Mouse (Mus musculus) left cerebral cortex, adult 2 months (tissue): ENCODE results near the gene Cfap126. TPM values are rescaled to one million over a fixed set of nuclear protein-coding genes. Genes with fewer than 3 reads are reported as not detected.
"Not testable (repeated sequence)": the region's sequence is repeated elsewhere in the genome, so short reads cannot be mapped to it uniquely, and the experiment has no call there.

Experiments used
- DNase-seq, 2 experiments: peaks; one replicate each; pipeline ENCODE4 v3.0.0; 2021 to 2022; ENCODE audit warnings: low spot score in 2 of 2, mixed read lengths in 1 of 2; ENCODE audit errors: extremely low spot score in 1 of 2
- H3K27ac ChIP-seq: fragments of 200-600 bp; 2 replicates; pipeline ENCODE4 v1.8.1; 2022
- H3K4me3 ChIP-seq: fragments of 200-600 bp; 2 replicates; pipeline ENCODE4 v1.8.1; 2022
- CTCF ChIP-seq: fragments of 200-600 bp; IDR thresholded peaks from 2 replicates; pipeline ENCODE4 v1.8.1; 2022; ENCODE audit warnings: antibody characterized with exemption, mild to moderate bottlenecking, moderate library complexity
- intact Hi-C: fragments of 180-260 bp; cut with DNase I; formaldehyde crosslinking; loops from one replicate; pipeline ENCODE4 v1.15.1; 2025
- long read RNA-seq, 2 experiments: library from polyadenylated mRNA; stranded (forward); transcript quantifications; one replicate each; pipeline ENCODE4 v2.0.0; 2021; ENCODE audit warnings: borderline mapping rate in 2 of 2
- total RNA-seq, 2 experiments: library from RNA; stranded (reverse); gene quantifications; 2 replicates each; pipeline ENCODE4 v1.2.3; 2021

Cfap126 gene
- 1 to 10 TPM in 1 of 2 experiments, not detected in 1; 1.5 TPM for total RNA-seq
- long read RNA-seq, experiment 1: 0 reads
- long read RNA-seq, experiment 2, partial matches to known transcripts: 1 of 2 reads
- long read RNA-seq, experiment 2, other reads (novel, unspliced or antisense): 1 of 2 reads

DNA sequence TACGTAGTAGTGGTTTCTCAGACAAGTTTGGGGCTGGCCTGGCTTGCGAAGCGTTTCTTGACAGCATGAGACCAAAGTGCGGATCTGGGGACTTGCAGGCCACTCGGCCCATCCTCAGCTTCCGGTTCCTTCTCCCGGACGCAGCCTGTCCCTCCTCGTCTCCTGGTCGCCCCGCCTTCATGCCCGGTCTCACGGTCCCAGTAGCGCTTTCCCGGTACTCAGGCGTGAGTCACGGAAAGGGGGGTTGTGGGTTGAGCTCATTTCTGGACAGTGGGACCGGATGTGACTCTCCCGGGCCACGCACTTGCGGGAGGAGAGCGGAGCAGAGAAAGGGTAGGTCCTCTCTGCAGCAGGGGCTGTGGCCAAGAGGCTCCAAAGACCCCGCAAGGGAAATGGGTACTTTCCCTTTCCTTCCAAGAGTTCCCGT lies at the start of gene Cfap126:
TSS of gene Cfap126 (plus strand) at position 46 of the 427 bp plus-strand sequence.
- H3K27ac ChIP-seq: peak within 1 kb of the TSS; percentile 77
- DNase-seq: peak; percentile 54 to 55
- intact Hi-C loops: loop anchor here (5.0 to 10.0 kb wide), 4 partner anchors 123 to 361 kb away; partner anchors contain the start of genes Nit1, Pfdn2 and Usf1
- H3K4me3 ChIP-seq: peak within 1 kb of the TSS; percentile 52
- TF ChIP-seq CTCF: no peak

- peak; percentile 30 for TF ChIP-seq CTCF
- intact Hi-C loops, H3K27ac ChIP-seq: not testable (repeated sequence)
- peak; percentile 80 to 83 for DNase-seq
- H3K4me3 ChIP-seq: peak within 1 kb of the TSS; percentile 32
Measured at GRCm38 (mm10) chr1:171064491-171065242, 49.1 kb upstream of the Cfap126 start, which contains the start of gene Fcgr3. TSS of gene Fcgr3 (minus strand) at chr1:171064935.

DNA sequence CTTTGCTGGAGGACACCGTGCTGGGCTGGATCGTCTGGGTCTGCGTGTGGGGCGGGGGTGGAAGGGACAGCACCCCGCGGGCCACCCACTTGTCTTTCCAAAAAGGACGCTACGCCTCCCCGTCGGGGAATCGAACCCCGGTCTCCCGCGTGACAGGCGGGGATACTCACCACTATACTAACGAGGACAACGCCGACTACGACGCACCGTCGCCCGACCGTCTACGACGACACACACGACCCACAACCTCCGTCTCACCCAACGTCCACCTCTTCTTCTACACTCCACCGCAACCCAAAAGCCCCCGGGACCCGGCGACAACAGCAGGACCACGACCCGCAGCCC lies 48.5 kb upstream of the Cfap126 start:
- intact Hi-C loops, H3K4me3 ChIP-seq, H3K27ac ChIP-seq: not testable (repeated sequence)
- DNase-seq: peak; percentile 58 to 64

- peak; percentile 66 to 69 for DNase-seq
- intact Hi-C loops, H3K4me3 ChIP-seq, H3K27ac ChIP-seq: not testable (repeated sequence)
Measured at GRCm38 (mm10) chr1:171065768-171066167, 48.0 kb upstream of the Cfap126 start.

- H3K27ac ChIP-seq, intact Hi-C loops, H3K4me3 ChIP-seq, DNase-seq: not testable (repeated sequence)
Measured at GRCm38 (mm10) chr1:171066583-171066982, 47.1 kb upstream of the Cfap126 start.

DNA sequence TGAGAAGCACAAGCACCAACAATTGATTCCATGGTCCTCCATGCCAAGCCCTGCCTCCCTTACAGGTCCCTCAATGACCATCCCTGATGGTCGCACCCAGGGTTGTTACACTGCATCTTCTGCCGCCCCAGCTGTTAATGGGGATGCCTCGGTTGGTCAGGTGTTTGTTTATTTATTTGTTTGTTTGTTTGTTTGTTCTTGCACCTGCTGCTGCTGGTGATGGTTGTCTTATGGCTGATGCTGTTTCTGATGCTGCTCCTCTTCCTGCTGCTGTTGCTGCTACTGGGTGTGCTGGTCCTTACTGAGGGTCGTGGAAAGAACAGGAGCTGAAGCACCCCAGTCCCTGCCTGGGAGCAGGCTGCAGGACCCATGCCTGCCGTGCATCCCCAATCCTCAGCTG lies 45.8 kb upstream of the Cfap126 start:
- H3K4me3 ChIP-seq, H3K27ac ChIP-seq, DNase-seq: not testable (repeated sequence)

DNA sequence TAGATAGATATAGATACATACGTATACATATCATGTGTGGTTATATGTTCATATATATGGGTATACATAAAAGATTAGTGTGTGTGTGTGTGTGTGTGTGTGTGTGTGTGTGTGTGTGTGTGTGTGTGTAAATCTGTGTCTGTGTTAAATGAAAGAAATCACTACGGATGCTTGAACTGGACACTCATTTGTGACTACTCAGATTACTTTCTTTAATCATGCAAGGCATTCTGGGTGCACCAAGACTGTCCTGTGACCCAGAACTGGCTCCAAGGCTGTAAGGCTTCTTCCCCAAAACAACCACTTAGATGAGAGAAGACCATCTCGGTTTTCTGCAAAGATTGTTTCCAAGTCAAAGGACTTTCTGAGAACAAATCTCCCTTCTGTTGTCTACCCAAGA lies 44.2 kb upstream of the Cfap126 start:
- DNase-seq: peak in 1 of 2 experiments; percentile 26
- H3K27ac ChIP-seq, intact Hi-C loops, H3K4me3 ChIP-seq: not testable (repeated sequence)

More for the DNA sequence above, 45.8 kb upstream of the Cfap126 start:
- intact Hi-C loops: not testable (repeated sequence)

GRCm38 (mm10) chr1:171070879-171071278 lies 42.8 kb upstream of the Cfap126 start:
- H3K4me3 ChIP-seq, DNase-seq, intact Hi-C loops, H3K27ac ChIP-seq: not testable (repeated sequence)

DNA sequence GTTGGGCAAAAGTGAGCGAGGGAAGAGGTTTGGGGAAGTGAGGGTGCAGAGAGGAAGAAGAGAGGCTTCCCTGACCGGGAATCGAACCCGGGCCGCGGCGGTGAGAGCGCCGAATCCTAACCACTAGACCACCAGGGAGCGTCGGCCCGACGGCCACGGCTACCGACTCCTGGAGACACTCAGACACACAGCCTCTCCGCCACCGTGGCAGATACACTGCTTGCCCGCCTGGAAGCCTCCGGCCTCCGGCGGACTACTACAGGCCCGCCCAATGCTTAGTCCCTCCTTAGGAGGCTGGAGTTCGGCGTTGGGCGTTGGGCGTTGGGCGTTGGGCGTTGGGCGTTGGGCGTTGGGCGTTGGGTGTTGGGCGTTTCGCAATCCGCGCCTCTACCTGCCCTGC lies 42.0 kb upstream of the Cfap126 start:
- H3K4me3 ChIP-seq, H3K27ac ChIP-seq, intact Hi-C loops, DNase-seq: not testable (repeated sequence)

GRCm38 (mm10) chr1:171072217-171072616 lies 41.5 kb upstream of the Cfap126 start:
- H3K27ac ChIP-seq, intact Hi-C loops, DNase-seq, H3K4me3 ChIP-seq: not testable (repeated sequence)

DNA sequence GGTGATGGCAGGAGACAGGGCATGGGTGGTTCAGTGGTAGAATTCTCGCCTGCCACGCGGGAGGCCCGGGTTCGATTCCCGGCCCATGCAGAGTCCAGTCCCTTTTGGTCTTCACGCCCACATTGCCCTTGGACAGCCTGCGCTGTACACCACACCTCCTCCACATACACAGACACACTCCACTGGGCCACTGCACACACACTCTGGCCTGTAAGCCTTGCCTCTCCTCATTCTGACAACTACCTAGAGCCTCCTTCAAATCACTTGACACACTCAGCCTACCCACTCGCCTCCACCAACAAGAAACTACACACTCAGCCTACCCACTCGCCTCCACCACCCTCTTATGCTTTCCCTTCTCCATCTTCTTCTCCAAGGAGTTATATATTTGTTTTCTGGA lies 39.4 kb upstream of the Cfap126 start:
- peak; percentile 28 to 36 for DNase-seq
- H3K27ac ChIP-seq, intact Hi-C loops, H3K4me3 ChIP-seq: not testable (repeated sequence)

- DNase-seq, intact Hi-C loops, H3K27ac ChIP-seq, H3K4me3 ChIP-seq: not testable (repeated sequence)
Measured at GRCm38 (mm10) chr1:171076176-171076575, 37.5 kb upstream of the Cfap126 start.

DNA sequence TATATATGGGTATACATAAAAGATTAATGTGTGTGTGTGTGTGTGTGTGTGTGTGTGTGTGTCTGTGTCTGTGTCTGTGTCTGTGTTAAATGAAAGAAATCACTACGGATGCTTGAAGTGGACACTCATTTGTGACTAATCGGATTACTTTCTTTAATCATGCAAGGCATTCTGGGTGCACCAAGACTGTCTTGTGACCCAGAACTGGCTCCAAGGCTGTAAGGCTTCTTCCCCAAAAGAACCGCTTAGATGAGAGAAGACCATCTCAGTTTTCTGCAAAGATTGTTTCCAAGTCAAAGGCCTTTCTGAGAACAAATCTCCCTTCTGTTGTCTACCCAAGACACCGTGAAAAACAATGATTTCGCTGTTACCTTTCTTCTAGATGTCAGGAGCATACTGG lies 36.5 kb upstream of the Cfap126 start:
- H3K27ac ChIP-seq, DNase-seq, H3K4me3 ChIP-seq, intact Hi-C loops: not testable (repeated sequence)

- intact Hi-C loops, H3K27ac ChIP-seq: not testable (repeated sequence)
- DNase-seq: peak; percentile 38 to 39
- peak overlapping the region; percentile 42 for H3K4me3 ChIP-seq
Measured at GRCm38 (mm10) chr1:171077955-171078354, 35.8 kb upstream of the Cfap126 start.

GRCm38 (mm10) chr1:171078419-171078818 lies 35.3 kb upstream of the Cfap126 start:
- intact Hi-C loops, DNase-seq, H3K4me3 ChIP-seq, H3K27ac ChIP-seq: not testable (repeated sequence)

DNA sequence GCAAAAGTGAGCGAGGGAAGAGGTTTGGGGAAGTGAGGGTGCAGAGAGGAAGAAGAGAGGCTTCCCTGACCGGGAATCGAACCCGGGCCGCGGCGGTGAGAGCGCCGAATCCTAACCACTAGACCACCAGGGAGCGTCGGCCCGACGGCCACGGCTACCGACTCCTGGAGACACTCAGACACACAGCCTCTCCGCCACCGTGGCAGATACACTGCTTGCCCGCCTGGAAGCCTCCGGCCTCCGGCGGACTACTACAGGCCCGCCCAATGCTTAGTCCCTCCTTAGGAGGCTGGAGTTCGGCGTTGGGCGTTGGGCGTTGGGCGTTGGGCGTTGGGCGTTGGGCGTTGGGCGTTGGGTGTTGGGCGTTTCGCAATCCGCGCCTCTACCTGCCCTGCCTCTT lies 34.4 kb upstream of the Cfap126 start:
- H3K4me3 ChIP-seq, intact Hi-C loops, H3K27ac ChIP-seq, DNase-seq: not testable (repeated sequence)

GRCm38 (mm10) chr1:171079825-171080224 lies 33.9 kb upstream of the Cfap126 start:
- intact Hi-C loops, H3K27ac ChIP-seq, DNase-seq, H3K4me3 ChIP-seq: not testable (repeated sequence)
